Mouse (Mus musculus) erythroblast, embryonic 14.5 days (primary cell): ENCODE measurements around the gene Csnk2a2.

Experiments used
- GATA1 ChIP-seq: IDR thresholded peaks from 2 replicates; pipeline ENCODE4 v1.6.1; 2012; ENCODE audit warnings: low read length, inconsistent platforms, mixed read lengths
- TAL1 ChIP-seq: IDR thresholded peaks from 3 replicates; pipeline ENCODE4 v1.6.1; 2012; ENCODE audit warnings: low read length, inconsistent platforms, mixed read lengths

- TF ChIP-seq TAL1 (no peak), GATA1 (no peak)
These were observed 20.8 kb downstream of the Csnk2a2 start for GRCm38 (mm10) chr8:95468995-95469394.
